Mouse (Mus musculus) liver, adult 10 weeks (tissue): ENCODE data around the gene Usp54. TPM values are rescaled to one million over a fixed set of nuclear protein-coding genes. Genes with fewer than 3 reads are reported as not detected.

Source experiments
- polyA plus RNA-seq: library from polyadenylated mRNA; stranded (reverse); fragments of 350-450 nt; fragmentation: Illumina TruSeq; extraction: RNeasy Lipid Tissue Mini Kit (QIAGEN cat#74804); gene quantifications from one replicate; pipeline ENCODE4 v1.2.3, GENCODE M21; 2014; ENCODE audit warnings: low read depth, low replicate concordance

Usp54 gene
- polyA plus RNA-seq = 1.6 TPM

GRCm38 (mm10) chr14:20640644-20641437 lies at the start of gene Usp54:
Gene Usp54 (minus strand): TSS chr14:20641063.

DNA sequence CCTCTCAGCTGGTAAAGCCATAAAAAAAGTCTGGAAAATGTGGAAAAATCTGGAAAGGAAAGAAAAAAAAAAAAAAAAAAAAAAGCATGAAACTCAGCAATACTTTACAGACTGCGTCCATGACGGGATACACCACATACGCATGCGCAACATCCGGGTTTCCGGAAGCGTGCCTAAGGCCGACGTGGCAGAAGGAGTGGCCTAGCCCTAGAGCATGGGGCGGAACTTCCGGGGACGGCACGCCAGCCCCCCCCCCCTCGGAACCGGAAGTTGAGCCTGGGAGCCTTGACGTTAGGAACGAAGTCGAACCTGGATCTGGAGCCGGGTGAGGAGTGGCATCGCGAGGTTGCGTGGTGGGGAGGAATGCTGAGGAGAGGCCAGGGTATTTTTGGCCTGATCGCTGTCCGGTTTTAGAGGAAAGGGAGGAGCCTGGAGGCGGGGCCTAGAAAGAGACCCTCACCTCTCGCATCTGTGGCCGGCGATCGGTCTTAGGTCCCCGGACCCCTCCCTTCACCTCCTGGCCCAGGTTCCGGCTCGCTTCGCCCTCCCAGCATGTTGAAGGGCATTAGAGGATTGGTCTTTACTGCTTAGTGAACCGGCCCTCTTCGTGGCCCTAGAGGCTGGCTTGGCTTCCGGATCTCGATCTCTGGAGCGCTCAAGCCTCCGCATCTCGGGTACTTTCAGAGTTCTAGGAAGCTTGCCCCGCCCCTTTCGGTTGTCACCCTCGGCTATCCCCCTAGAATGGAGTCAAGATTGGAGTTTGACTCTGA lies 33.4 kb upstream of the Usp54 start, which contains the start of gene Sec24c:
Sec24c (plus strand) TSS at position 245 of the 770 bp plus-strand sequence.

DNA sequence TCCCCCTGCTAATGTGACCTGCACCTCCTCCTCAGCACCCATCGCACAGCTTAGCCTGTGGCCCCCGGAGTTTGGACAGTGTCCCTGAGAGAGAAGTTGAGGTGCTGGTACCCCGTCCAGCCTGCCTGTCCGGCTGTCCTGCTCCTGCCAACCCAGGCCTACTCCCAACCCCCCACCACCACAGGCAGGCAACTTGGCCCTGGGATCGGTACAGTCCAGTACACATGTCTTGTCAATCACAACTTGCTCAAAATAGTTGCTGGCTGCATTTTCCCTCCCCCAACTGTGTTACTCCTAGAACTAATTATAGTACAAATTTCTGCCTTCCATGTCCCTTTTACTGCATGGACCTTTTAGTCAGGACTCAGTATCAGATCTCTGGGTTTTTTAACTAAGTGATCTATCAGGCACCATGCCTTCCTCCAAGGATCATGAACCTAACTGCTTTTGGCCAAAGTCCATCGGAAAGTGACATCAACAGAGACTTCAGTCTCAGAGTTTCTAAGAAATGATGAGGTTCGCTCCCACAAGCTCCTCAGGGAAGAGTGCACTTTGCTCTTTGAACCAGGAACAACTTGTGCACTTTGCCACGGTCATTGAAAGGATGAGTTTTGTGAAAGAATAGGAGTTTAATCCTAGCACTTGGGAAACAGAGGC lies 27.4 kb upstream of the Usp54 start, which contains the start of gene Synpo2l:
Synpo2l (minus strand) TSS at position 201 of the 657 bp plus-strand sequence.

GRCm38 (mm10) chr14:20656361-20656760 lies 15.5 kb upstream of the Usp54 start, which contains the start of gene Myoz1:
Gene Myoz1 (minus strand): TSS chr14:20656540.

GRCm38 (mm10) chr14:20546415-20546814 lies 94.4 kb downstream of the Usp54 start, which contains the start of gene Ppp3cb:
Gene Ppp3cb (minus strand): TSS chr14:20546573.

Other genes starting within 250 kb of the Usp54 start
- gene Mrps16, start 247.4 kb downstream of the Usp54 start, polyA plus RNA-seq = 10.7 TPM
- gene Cfap70, start 188.8 kb downstream of the Usp54 start, polyA plus RNA-seq = not detected
- 69.3 TPM for gene Anxa7, start 160.9 kb downstream of the Usp54 start, polyA plus RNA-seq
- 0.82 TPM for gene Mss51, start 144.2 kb downstream of the Usp54 start, polyA plus RNA-seq
- gene Ppp3cb, start 94.5 kb downstream of the Usp54 start, polyA plus RNA-seq = 62.6 TPM
- gene Myoz1, start 15.5 kb upstream of the Usp54 start, polyA plus RNA-seq = not detected
- gene Synpo2l, start 27.3 kb upstream of the Usp54 start, polyA plus RNA-seq = not detected
- gene Sec24c, start 33.2 kb upstream of the Usp54 start, polyA plus RNA-seq = 32.9 TPM
- 5.9 TPM for gene Fut11, start 53.9 kb upstream of the Usp54 start, polyA plus RNA-seq
- 86.8 TPM for gene Chchd1, start 61.9 kb upstream of the Usp54 start, polyA plus RNA-seq
- 3.9 TPM for gene Zswim8, start 66.5 kb upstream of the Usp54 start, polyA plus RNA-seq
- 3.9 TPM for gene Ndst2, start 93.5 kb upstream of the Usp54 start, polyA plus RNA-seq
- gene Camk2g, start 153.0 kb upstream of the Usp54 start, polyA plus RNA-seq = 7.2 TPM
- gene Plau, start 195.6 kb upstream of the Usp54 start, polyA plus RNA-seq = 0.69 TPM